Mouse (Mus musculus) erythroblast, embryonic 14.5 days (primary cell): ENCODE measurements around the gene Ubxn6. TPM values are rescaled to one million over a fixed set of nuclear protein-coding genes. Genes with fewer than 3 reads are reported as not detected.
"Not testable (repeated sequence)": the region's sequence is repeated elsewhere in the genome, so short reads cannot be mapped to it uniquely, and the experiment has no call there.

Experiments used
- H3K27me3 ChIP-seq: 2 replicates; pipeline ENCODE4 v1.6.1; 2012; ENCODE audit warnings: inconsistent platforms; ENCODE audit not compliant: control insufficient read depth
- H3K36me3 ChIP-seq: 2 replicates; pipeline ENCODE4 v1.6.1; 2012; ENCODE audit warnings: mild to moderate bottlenecking, inconsistent platforms; ENCODE audit not compliant: control insufficient read depth
- H3K4me1 ChIP-seq: 2 replicates; pipeline ENCODE4 v1.6.1; 2012; ENCODE audit warnings: inconsistent platforms; ENCODE audit not compliant: control insufficient read depth
- H3K4me3 ChIP-seq: replicated peaks from 2 replicates; pipeline ENCODE3; 2012; ENCODE audit warnings: moderate library complexity, mild to moderate bottlenecking, inconsistent platforms
- H3K9me3 ChIP-seq: 2 replicates; pipeline ENCODE4 v1.6.1; 2012; ENCODE audit warnings: low read length, inconsistent platforms, mixed read lengths; ENCODE audit not compliant: control insufficient read depth
- GATA1 ChIP-seq: IDR thresholded peaks from 2 replicates; pipeline ENCODE4 v1.6.1; 2012; ENCODE audit warnings: low read length, inconsistent platforms, mixed read lengths
- TAL1 ChIP-seq: IDR thresholded peaks from 3 replicates; pipeline ENCODE4 v1.6.1; 2012; ENCODE audit warnings: low read length, inconsistent platforms, mixed read lengths
- polyA plus RNA-seq: library from polyadenylated mRNA; stranded (reverse); fragments of >175 nt; gene quantifications from 2 replicates; pipeline ENCODE4 v1.2.3, GENCODE M21; 2012

The Ubxn6 gene
- polyA plus RNA-seq, 1 experiment = 3.4 TPM

DNA sequence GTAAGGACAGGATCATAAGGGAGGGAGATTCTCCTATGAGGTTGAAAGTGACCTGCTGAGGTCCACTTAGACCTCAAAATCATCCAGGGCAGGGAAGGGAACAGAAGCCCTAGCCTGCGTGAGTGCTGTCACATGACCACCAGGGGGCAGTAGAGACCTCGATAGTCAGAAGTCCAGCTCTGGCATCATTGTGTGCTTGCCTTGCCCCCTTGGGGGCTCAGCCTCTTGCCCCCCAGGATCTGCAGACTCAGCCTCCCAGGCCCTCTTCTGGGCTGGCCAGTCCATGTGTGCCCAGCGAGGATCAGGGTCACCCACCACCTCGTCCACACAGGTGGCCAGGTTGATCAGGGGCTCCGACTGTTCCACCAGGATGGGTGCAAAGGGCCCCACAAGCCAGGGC lies 37.0 kb upstream of the Ubxn6 start:
- Histone ChIP-seq H3K36me3 (no peaks in the 10 kb centered on the region), H3K4me1 (no peaks in the 10 kb centered on the region; the same call in 1 of the 2 replicates), H3K27me3 (peaks cover 6% of the 10 kb centered on the region), H3K4me3 (no peak overlapping the region), H3K9me3 (no peaks in the 10 kb centered on the region)
- no peak for TF ChIP-seq GATA1
- no peak for TF ChIP-seq TAL1

- Histone ChIP-seq H3K4me3 (no peak overlapping the region), H3K4me1 (no peaks in the 10 kb centered on the region; the same call in 1 of the 2 replicates), H3K36me3 (no peaks in the 10 kb centered on the region), H3K9me3 (no peaks in the 10 kb centered on the region), H3K27me3 (no peaks in the 10 kb centered on the region; the same call in 1 of the 2 replicates)
- TF ChIP-seq TAL1 = no peak
- no peak for TF ChIP-seq GATA1
Measured at GRCm38 (mm10) chr17:56111021-56111420, 36.2 kb upstream of the Ubxn6 start.

DNA sequence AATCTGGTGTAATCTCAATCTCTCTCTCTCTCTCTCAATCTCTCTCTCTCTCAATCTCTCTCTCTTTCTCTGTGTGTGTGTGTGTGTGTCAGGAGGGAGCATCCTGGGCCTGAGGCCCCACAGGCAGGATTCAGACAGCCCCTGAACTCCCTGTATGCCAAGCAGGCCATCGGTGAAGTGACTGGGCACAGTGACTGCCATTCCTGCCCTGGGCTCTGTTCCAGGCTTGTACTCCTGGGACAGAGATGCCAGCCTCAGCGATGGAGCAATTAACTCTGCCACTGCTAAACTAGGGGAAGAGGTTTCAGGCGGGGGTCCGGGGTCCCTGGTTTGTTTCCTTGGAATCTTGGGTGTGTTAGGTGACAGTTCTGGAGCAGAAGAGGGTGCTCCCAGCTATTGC lies 35.7 kb upstream of the Ubxn6 start:
- no peaks in the 10 kb centered on the region for H3K36me3 ChIP-seq
- no peak for TF ChIP-seq GATA1
- no peak for TF ChIP-seq TAL1
- H3K4me3 ChIP-seq = no peak overlapping the region
- no peaks in the 10 kb centered on the region for H3K27me3 ChIP-seq
- no peaks in the 10 kb centered on the region; the same call in 1 of the 2 replicates for H3K4me1 ChIP-seq
- H3K9me3 ChIP-seq = no peaks in the 10 kb centered on the region

GRCm38 (mm10) chr17:56109219-56110051 lies 34.6 kb upstream of the Ubxn6 start, which contains the start of gene Plin4:
Gene Plin4 (minus strand): TSS chr17:56109803.
- TF ChIP-seq TAL1 = no peak
- TF ChIP-seq GATA1 = no peak
- Histone ChIP-seq H3K36me3 (no peaks in the 10 kb centered on the region), H3K4me1 (no peaks in the 10 kb centered on the region; the same call in 1 of the 2 replicates), H3K4me3 (no peak within 1 kb of the TSS), H3K9me3 (no peaks in the 10 kb centered on the region), H3K27me3 (no peaks in the 10 kb centered on the region)

DNA sequence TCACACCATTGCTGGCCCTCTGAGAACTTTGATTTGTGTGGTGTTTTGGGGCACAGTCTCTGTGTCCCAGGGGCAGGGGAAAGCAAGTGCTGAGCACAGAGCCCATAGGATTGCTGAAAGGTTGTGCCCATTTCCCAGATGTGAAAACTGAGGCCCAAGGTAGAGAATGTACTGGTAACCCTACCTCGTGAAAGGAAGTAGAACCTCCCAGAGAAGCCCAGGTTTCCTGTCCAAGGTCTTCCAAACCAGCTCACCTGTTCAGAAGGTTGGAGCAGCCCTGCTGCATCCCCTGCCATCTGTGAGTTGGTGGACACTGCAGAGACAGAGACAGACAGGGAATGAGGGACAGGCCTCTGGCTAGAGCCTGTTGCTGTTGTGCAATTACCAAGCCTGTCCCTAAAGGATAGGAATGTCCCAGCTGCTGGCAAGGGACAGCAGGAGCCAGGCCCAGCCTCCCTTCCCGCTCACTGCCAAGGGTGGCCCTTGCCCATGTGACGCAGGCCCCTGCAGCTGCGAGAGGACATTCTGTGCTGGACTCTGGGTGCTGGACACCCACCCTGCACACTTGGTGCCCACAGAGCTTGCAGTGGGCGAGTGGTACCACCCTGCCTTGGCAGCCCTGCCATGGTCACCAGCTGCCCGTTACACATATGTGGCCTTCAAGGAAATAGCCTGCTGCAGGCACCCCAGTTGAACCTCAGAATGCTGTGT lies 33.7 kb upstream of the Ubxn6 start:
- Histone ChIP-seq H3K4me1 (no peaks in the 10 kb centered on the region; the same call in 1 of the 2 replicates), H3K36me3 (peaks cover 7% of the 10 kb centered on the region), H3K9me3 (no peaks in the 10 kb centered on the region), H3K4me3 (no peak overlapping the region), H3K27me3 (no peaks in the 10 kb centered on the region)
- no peak for TF ChIP-seq GATA1
- no peak for TF ChIP-seq TAL1

GRCm38 (mm10) chr17:56107736-56108135 lies 32.9 kb upstream of the Ubxn6 start:
- Histone ChIP-seq H3K36me3 (peaks cover 14% of the 10 kb centered on the region), H3K4me1 (no peaks in the 10 kb centered on the region), H3K4me3 (no peak overlapping the region), H3K27me3 (no peaks in the 10 kb centered on the region), H3K9me3 (no peaks in the 10 kb centered on the region)
- TF ChIP-seq GATA1 (no peak), TAL1 (no peak)

DNA sequence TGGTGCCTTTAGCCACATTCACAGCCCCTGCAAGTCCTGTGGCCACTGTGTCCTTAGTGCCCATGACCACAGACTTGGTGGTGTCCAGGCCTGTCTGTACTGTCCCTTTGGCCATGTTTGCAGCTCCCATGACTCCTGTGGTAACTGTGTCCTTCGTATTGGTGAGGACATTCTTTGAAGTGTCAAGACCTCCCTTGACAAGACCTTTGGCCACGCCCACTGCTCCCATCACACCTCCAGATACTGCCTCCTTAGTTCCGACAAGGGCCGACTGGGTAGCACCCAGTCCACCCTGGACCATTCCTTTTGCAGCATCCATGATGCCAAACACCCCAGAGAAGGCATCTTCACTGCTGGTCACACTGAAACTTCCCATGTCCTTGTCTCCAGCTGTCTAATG lies 32.2 kb upstream of the Ubxn6 start:
- Histone ChIP-seq H3K36me3 (peaks cover 22% of the 10 kb centered on the region), H3K9me3 (no peaks in the 10 kb centered on the region), H3K4me3 (no peak overlapping the region), H3K27me3 (no peaks in the 10 kb centered on the region), H3K4me1 (no peaks in the 10 kb centered on the region)
- TF ChIP-seq GATA1 (no peak), TAL1 (no peak)

- H3K9me3 ChIP-seq, H3K4me1 ChIP-seq, H3K27me3 ChIP-seq, H3K4me3 ChIP-seq: not testable (repeated sequence)
- H3K36me3 ChIP-seq = peaks cover 27% of the 10 kb centered on the region
Measured at GRCm38 (mm10) chr17:56106436-56106835, 31.6 kb upstream of the Ubxn6 start.

DNA sequence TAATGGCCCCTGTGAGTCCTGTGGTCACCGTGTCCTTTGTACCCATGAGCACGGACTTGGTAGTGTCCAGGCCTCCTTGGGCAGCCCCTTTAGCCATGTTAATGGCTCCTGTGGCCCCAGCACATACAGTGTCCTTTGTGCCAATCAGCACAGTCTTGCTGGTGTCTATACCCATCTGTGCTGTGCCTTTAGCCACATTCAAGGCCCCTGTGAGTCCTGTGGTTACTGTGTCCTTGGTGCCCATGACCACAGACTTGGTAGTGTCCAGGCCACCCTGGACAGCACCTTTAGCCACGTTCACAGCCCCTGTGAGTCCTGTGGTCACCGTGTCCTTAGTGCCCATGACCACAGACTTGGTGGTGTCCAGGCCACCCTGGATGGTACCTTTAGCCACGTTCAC lies 30.0 kb upstream of the Ubxn6 start:
- H3K27me3 ChIP-seq, H3K9me3 ChIP-seq, H3K4me1 ChIP-seq, H3K4me3 ChIP-seq: not testable (repeated sequence)
- H3K36me3 ChIP-seq = peaks cover 43% of the 10 kb centered on the region
